Mouse (Mus musculus) embryonic facial prominence, embryonic 15.5 days (tissue): ENCODE results near the gene Cd274. TPM values are rescaled to one million over a fixed set of nuclear protein-coding genes. Genes with fewer than 3 reads are reported as not detected.

Source experiments
- ATAC-seq: fragments of 200-750 bp; cut with Nextera tagmentation; 2 replicates; pipeline ENCODE4 v1.8.0; 2017; ENCODE audit warnings: low read depth, moderate TSS enrichment; ENCODE audit not compliant: insufficient number of reproducible peaks, low FRiP score, low TSS enrichment
- H3K27ac ChIP-seq: fragments of 300-500 bp; sonication (generic); replicated peaks from 2 replicates; pipeline ENCODE4 v1.5.1; 2015; ENCODE audit warnings: mild to moderate bottlenecking, inconsistent platforms
- H3K27me3 ChIP-seq: fragments of 300-500 bp; sonication (generic); 2 replicates; pipeline ENCODE4 v1.6.1; 2015; ENCODE audit warnings: inconsistent platforms
- H3K36me3 ChIP-seq: fragments of 300-500 bp; sonication (generic); 2 replicates; pipeline ENCODE4 v1.6.1; 2015; ENCODE audit warnings: mild to moderate bottlenecking, inconsistent platforms
- H3K4me1 ChIP-seq: fragments of 300-500 bp; sonication (generic); 2 replicates; pipeline ENCODE4 v1.6.1; 2015; ENCODE audit warnings: inconsistent platforms
- H3K4me2 ChIP-seq: fragments of 300-500 bp; sonication (generic); replicated peaks from 2 replicates; pipeline ENCODE4 v1.6.1; 2015; ENCODE audit warnings: mild to moderate bottlenecking, inconsistent platforms
- H3K4me3 ChIP-seq: fragments of 300-500 bp; sonication (generic); replicated peaks from 2 replicates; pipeline ENCODE4 v1.5.1; 2015; ENCODE audit warnings: mild to moderate bottlenecking, inconsistent platforms
- H3K9ac ChIP-seq: fragments of 300-500 bp; sonication (generic); 2 replicates; pipeline ENCODE4 v1.6.1; 2015; ENCODE audit warnings: inconsistent platforms
- H3K9me3 ChIP-seq: fragments of 300-500 bp; sonication (generic); replicated peaks from 2 replicates; pipeline ENCODE4 v1.6.1; 2016; ENCODE audit warnings: inconsistent platforms
- WGBS: fragments of 180-500 bp; shearing (Covaris S2); methylation state at CpG from one replicate; pipeline ENCODE4 v1.1.7; 2015; 5-methylcytosine and 5-hydroxymethylcytosine counted together
- polyA plus RNA-seq: library from polyadenylated mRNA; unstranded; fragments of >200 nt; fragmentation: Nextera tagmentation; extraction: Ambion mirVana; gene quantifications from 2 replicates; pipeline ENCODE4 v1.2.1, GENCODE M21; 2015

The Cd274 gene
- polyA plus RNA-seq, 1 experiment from 2014 or later: 0.72 TPM

DNA sequence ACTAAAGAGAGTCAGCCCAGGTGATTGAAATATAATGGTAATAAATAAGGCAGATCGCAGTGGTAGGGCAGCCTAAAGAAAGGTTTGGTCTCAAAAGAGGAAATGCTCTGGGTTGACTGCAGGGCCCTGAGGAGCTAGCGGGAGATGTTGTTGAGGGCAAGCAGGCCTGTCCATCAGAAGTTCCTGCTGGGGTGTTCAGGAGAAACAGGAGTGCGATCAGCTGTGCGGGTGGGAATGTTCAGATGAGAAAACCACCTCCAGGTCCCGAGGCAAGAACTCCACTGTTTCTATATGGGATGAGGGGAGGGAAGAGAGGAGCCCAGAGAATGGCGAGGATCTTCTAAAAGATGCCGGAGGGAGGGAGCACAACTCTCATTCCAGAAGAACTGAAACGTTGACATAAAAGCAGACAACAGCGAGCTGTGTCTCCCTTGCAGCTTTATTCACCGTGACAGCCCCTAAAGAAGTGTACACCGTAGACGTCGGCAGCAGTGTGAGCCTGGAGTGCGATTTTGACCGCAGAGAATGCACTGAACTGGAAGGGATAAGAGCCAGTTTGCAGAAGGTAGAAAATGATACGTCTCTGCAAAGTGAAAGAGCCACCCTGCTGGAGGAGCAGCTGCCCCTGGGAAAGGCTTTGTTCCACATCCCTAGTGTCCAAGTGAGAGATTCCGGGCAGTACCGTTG lies 69.7 kb downstream of the Cd274 start:
- WGBS: 78% methylated on average over 18 of the region's 18 CpGs

More for the DNA sequence above, 69.7 kb downstream of the Cd274 start:
- Histone ChIP-seq H3K4me1 (no peaks in the 10 kb centered on the region), H3K36me3 (no peaks in the 10 kb centered on the region), H3K9me3 (no peaks in the 10 kb centered on the region), H3K27me3 (no peaks in the 10 kb centered on the region), H3K4me3 (no peak overlapping the region), H3K4me2 (no peak overlapping the region), H3K9ac (no peak overlapping the region), H3K27ac (no peak overlapping the region)
- no peak for ATAC-seq

Other genes with a start within 250 kb of the Cd274 start
- 11.7 and 11.8 TPM in 2 replicates for gene Jak2, start 115.6 kb upstream of the Cd274 start, polyA plus RNA-seq
- 9.0 and 9.9 TPM in 2 replicates for gene Insl6, start 42.1 kb upstream of the Cd274 start, polyA plus RNA-seq
- gene Rln1, start 32.8 kb upstream of the Cd274 start, polyA plus RNA-seq: 0.16 and 0.39 TPM in 2 replicates
- gene Plgrkt, start 65 bp upstream of the Cd274 start, polyA plus RNA-seq: 79.0 and 83.9 TPM in 2 replicates
- gene Pdcd1lg2, start 43.5 kb downstream of the Cd274 start, polyA plus RNA-seq: not detected in 2 replicates
- 20.1 and 20.3 TPM in 2 replicates for gene Ric1, start 154.8 kb downstream of the Cd274 start, polyA plus RNA-seq